Mouse (Mus musculus): ENCODE results near the gene Zfp692.
"Not testable (repeated sequence)": the region's sequence is repeated elsewhere in the genome, so short reads cannot be mapped to it uniquely, and the experiment has no call there.

Gene Zfp692

DNA sequence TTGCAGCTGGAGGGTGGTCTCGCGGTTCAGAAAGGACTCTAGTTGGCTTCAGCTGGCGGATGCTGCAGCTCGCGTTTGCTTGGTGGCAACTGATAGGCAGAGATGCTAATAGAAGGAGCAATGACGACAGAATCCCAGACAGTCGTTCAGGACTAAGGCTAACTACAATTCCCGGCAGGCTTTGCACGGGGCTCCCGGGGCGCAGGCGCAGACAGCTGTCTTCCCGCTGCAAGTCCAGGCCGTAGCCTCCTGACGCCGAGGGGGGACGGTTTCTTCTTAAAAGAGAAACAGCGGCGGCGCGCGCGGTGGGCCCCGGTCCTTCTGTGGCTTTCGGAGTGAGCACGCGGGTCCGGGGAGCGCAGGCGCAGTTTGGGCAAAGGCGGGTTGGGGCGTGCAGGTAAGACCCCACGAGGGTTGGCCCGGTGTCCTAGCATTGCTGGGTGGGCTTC is at the start of gene Zfp692:
TSS of gene Zfp692 (plus strand) at position 210 of the 449 bp plus-strand sequence.
- DNase-seq (ENCODE audit: low read depth, low spot score): peak; percentile 75

DNA sequence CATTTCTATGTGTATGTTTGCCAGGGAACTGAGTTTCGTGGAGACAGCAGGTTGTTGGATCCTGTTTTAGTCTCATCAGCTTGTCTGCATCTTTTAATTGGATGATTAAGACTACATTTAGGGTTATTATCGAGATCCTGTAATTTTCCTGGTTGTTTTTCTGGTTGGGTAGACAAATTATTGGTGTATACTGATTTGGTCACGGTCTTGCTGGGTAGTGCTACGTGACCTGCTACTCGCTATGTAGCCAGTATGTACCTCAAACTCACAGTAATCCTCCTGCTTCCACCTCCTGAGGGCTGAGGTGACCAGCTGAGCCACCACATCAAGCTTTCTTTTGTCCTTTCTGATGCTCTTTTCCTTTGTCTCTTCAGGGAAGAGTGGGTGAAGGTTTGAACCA is 49.1 kb upstream of the Zfp692 start:
- DNase-seq (ENCODE audit: low read depth, low spot score): no peak

DNA sequence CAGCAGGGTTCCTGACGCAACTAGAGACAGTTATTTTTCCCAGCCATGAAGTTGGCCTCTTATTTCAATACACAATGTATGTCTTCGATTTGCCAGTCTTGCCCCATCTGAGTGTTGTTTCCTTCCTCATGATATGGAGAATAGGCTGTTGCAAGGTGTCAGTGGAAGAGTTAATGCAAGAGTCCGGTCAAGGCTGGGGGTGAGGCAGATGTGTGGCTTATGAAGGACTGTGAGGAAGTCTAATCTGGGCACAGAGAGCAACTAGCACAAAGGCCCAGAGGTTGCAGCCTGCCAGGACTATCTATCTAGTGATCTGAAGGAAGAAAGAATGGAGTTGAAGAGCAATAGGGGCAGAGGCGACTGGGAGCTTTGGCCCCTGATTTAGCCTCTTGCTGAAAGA is 46.7 kb upstream of the Zfp692 start:
- DNase-seq (ENCODE audit: low read depth, low spot score): no peak

DNA sequence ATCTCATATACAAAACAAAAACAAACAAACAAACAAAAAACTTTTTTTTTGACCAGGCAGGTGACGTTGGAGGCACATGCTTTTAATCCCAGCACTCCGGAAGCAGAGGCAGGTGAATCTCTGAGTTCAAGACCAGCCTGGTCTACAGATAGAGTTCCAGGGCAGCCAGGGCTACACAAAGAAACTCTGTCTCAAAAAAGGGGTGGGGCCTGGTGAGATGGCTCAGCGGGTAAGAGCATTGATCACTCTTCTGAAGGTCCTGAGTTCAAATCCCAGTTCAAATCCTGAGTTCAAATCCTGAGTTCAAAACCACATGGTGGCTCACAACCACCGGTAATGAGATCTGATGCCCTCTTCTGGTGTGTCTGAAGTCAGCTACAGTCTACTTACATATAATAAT is 45.0 kb upstream of the Zfp692 start:
- DNase-seq (ENCODE audit: low read depth, low spot score): no peak

DNA sequence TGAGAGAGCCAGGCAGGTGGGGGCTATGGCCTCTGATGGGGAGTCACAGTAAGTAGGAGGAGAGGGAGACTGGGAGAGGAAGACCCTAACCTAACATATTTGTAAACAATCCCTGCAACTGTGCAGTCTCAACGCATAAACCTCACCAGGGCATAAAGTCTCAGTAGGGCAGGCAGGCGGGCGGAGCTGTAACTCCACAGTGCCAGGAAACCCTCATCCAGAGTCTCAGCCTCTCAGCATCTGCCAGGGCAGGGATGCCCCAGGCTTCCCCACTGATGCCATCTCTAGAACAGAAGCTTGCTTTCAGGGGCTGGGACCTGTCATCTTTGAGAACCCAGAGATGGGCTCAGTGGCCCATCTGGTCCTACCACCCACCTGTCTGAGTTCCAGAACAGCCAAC is 44.5 kb upstream of the Zfp692 start:
- DNase-seq (ENCODE audit: low read depth, low spot score): no peak

DNA sequence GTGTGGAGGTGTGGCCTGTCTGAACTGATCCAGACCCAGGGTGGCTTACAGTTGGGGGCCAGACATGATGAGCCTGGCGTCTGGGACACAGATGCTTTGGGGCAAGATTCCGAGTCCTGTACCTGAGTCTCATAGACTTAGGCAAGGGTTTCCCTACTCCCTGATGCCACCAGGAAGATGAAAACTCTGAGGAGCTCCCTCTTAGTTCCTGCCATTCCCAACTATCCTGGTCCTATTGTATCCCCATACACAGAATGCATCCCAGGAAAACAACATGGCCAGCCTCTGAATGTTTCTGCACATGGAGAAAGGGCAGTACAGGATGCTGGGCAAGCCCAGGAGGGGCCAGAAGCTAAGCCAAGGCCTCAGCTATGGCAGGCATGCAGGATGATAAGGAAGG is 43.4 kb upstream of the Zfp692 start:
- no peak for DNase-seq (ENCODE audit: low read depth, low spot score)

DNA sequence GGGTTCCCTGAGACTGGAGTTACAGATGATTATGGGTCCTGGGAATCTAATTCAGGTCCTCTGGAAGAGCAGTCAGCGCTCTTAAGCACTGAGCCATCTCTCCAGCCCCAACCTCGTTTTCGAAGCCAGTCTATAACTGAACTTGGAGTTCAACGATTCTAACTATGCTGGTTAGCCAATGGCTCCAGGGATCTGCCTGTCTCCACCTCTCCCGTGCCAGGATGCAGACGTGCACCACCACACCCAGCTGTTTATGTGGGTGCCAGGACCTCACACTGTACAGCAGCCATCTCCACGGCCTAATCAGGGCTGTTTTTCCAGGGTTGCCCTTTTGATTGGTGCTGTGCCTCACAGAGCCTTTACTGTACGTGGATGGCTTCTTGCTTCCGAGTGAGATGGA is 42.3 kb upstream of the Zfp692 start:
- DNase-seq (ENCODE audit: low read depth, low spot score): no peak

DNA sequence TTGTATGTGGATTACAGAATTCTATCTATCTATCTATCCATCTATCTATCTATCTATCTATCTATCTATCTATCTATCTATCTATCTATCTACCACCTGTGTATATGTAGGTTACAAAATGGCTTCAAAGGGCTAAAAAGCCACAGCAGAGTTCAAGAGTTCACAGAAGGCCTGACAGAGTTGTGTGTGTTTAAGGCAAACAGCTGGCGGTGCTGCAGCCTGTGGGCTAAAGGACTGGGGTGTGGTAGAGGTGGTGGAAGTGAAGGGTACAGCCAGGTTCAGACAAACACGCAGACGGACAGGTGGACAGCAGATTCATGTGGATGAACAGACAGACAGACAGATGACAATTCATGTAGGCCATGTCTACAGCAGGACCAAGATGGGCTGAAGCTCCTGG is 38.6 kb upstream of the Zfp692 start:
- no peak for DNase-seq (ENCODE audit: low read depth, low spot score)

DNA sequence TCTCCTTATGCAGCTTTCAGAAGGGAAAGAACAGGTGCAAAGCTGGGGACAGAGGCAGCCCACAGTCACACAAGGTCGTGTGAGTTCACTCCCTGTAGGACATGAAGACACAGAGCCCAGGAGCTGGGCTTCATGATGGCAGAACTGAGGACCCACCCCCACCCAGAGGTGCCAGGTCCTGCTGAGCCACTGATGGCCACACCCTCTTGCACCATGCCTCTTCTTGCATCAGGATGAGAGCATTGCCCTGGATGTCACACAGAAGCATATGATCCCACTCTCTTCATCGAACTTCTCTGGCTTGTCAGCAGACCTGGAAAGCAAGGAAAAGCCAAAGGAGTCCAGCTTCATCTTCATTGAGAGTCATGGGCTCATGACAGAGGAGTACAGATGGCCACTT is 32.3 kb upstream of the Zfp692 start, which contains the start of gene 4930438A08Rik:
TSS of gene 4930438A08Rik (plus strand) at position 228 of the 400 bp plus-strand sequence.
- DNase-seq (ENCODE audit: low read depth, low spot score): no peak

DNA sequence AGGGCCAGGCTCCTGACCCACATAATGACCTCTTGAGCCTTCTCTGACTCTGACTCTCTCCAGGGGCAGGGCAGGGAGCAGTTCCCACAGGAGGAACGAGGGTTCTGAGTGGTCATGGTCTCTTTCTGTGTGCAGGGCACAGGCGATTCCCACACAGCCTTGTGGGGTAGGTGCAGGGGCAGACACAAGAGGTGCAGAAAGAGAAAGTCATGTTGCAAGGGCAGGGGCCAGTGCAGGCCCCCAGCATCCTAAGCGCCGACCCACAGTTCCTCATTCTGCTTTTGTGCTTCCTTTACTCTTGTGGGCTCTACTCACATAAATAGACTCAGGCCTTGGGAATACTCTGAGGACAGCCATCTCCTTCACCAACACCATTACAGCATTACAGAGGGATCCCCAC is 31.1 kb upstream of the Zfp692 start:
- no peak for DNase-seq (ENCODE audit: low read depth, low spot score)

DNA sequence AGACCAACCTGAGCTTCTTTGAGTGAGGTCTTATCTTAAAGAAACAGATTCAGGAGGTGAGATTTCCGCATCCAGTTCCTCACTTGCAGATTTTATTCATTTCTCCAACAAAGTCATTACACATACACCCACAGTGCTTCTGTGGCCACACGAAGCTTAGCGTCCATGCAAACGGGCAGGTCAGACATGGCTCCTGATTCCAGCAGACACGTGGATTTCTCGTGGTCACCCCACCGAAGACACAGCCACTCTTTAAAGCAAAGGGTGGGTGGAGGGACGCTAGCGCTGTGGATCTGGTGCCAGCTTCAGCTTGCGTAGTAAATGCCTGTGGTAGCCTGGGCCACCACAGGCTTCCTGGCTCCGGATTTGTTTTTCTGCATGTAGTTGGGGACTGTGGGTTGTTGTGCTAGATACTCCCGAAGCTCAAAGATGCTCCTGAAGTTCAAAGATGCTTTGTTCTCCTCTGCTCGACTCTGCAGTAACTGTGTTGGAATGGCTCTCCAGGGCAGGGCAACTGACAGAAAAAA is 24.8 kb upstream of the Zfp692 start:
- DNase-seq (ENCODE audit: low read depth, low spot score): no peak

DNA sequence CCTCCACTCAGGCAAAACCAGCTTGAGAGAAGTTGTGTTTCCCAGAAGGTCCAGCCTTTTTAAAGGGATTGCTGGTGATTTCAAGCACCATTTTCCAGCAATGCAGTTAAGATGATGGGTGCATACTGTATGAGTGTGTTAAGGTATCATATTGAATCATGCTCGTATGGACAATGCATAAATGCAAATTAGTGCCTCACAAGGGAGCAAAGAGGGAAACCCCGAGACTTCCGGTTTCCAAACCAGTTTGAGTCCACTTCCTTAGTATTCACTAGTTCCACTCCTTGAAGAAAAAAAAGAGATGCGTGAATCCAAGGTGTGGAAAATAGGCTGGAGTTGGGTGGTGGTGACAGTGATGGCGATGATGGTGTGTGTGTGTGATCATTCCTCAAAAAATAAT is 24.4 kb upstream of the Zfp692 start:
- no peak for DNase-seq (ENCODE audit: low read depth, low spot score)

DNA sequence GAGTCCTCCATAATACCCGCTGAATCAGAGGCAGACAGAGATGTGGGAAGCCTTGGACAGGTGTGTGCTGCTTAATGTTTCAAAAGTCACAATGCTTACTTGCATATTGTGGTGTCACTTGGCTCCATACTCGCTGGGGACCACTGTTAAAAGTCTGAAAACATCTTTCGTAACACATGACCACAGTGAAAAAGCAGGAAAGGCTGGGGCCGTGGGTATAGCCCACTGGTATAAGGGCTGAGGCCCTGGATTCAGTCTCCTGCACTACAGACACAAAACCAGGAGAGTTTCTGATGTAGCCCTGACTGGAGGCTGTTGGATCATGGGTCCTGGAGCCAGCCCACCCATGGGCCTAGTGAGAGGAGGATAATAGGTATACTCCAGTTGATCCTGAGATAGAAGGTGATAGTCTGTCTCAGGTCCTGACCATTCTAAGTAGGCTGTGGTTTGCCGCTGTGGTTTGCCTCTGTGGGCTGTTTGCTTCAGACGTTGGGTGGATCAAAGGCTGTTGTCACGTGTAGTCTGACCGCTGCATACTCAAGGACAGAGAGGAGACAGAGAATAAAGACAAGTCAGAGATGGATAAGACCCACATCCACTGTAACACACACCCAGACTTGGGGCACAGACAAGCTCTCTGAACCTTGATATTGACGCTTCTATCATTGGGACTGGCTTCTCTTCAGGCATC is 16.7 kb upstream of the Zfp692 start:
- DNase-seq (ENCODE audit: low read depth, low spot score): no peak

DNA sequence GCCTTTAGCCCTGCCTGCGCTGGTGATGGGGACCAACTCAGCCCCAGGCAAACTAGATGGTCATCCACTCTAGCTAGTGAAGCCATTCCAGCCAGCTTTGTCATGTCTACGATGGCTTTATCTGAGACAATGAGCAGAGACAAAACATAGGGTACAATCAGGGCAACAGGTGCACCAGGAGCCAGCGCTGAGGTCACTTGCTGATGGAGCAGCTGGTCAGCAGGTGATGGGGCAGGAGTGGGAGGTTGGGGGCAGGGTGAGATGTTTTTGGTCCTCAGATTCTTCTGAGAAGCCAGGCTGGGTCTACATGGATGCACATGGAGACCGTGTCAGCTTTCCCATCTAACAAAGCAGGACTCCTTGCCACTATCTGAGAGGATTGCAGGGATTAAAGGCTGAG is 16.1 kb upstream of the Zfp692 start:
- no peak for DNase-seq (ENCODE audit: low read depth, low spot score)

DNA sequence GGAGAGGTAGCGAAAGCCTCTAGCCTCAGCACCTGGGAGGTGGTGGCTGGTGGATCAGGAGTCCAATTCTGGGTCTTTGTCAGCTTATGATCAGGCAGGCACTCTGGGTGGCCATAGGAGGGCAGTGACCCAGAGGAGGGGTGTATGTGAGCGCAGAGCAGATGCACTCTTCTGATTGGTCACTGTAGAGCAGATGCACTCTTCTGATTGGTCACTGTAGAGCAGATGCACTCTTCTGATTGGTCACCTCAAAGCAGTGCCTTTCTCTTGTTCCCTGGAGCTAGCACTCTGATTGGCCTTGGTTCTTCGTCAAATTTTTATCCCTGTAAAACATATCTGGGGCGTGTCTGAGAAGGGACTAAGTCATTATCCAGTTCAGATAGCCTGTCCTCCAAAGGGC is 14.1 kb upstream of the Zfp692 start:
- no peak for DNase-seq (ENCODE audit: low read depth, low spot score)

DNA sequence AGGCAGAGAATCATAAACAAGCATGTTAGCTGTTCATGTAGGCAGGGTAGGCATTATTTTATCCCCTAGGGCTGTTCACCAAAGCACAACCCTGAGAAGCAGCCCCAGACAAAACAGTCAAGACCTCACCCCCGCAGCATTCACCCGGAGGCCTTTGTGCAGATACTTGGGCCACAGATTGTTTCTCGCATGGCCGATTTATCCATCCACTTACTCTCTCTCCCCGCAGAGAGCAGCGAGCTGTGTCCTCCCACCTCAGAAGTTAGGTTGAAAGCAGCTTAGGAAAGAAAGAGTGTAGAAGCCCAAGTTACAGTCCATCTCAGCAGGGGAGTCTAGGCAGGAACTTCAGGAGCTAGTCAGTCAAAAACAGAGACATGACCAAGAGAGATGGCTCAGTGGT is 9.5 kb upstream of the Zfp692 start:
- no peak for DNase-seq (ENCODE audit: low read depth, low spot score)

DNA sequence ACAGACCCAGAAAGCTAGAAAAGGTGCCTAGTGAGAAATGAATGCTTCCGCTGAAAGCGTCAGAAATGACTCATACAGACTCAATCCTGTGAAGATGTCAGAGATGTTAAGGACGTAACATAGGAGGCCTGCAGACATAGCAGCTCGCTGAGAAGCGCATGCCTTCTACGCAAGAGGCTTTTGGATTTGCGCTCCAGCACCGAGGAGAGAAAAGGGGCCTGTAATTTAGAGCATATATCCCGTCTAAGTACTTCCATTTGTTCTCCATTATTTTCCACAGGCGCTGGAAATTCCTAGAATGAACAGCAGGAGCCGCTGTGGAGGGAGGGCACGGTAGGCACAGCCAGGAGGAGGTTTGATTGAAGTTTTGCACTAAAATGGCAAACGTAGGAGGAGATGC is 5.8 kb upstream of the Zfp692 start:
- peak; percentile 53 for DNase-seq (ENCODE audit: low read depth, low spot score)

DNA sequence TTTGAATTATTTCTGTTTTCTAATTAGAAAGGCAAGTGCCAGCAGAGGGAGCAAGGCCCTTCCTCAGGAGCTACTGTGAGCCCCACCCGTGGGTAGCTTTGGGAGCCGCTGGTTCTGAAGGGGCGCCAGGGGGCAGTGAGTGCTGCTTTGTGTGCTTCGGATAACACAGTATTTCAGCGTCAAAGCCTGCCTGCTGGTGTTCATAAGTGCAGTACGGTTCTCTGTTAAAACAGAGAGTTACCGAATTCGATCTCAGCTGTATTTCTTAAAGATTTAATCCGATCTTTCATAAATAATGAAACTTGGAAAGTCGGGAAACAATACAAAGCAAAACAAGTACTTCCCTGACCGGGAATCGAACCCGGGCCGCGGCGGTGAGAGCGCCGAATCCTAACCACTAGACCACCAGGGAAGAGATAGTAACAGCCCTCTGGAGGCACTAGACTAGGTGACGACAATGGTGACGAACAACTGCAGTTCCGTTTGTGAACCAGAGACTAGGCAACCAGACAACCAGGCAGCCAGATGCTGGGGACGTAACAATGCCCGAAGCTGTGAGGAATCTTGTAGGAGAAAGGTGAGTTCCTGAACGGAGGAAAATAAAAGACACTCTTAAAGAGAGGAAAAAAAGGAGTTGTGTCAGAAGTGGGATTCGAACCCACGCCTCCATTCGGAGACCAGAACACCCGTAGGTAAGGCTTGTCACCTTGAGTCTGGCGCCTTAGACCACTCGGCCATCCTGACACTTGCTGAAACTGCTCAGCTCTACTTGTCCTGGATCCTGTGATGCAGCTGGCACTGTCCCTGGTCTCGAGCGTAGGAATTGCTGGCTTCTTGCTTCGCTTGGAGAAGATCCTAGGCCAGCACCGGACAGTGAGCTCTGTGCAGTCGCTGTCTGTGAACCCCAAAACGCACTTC is 4.8 kb upstream of the Zfp692 start:
- DNase-seq (ENCODE audit: low read depth, low spot score): peak; percentile 91

DNA sequence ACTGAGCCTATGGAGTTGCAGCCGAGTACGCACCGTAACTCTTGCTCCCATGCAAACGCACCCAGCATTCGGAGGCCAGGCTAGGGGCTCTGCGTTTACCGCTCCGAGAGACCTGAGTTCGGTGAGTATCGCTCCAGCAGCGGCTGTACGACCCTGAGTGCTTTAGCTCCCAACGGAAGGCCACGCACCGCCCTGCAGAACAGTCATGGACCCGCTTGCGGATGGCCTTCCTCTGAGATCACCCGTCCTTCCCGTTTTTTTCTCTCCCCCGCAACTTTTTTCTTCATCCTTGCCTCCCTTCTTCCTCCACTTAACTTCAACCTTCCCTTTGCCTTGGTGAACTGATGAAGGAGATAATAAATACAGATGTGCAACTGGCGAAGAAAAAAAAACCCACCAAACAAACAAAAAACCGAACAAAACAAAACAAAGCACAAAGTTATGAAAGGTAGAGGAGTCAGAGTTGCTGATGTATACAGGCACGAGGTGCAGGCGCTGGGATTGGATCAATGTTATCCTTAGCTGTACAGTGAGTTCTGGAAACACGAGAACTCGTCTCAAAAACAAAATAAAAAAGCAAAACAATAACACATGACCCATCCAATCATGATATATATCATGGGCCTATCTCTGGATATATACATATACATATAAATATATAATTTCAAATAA is 4.0 kb upstream of the Zfp692 start:
- no peak for DNase-seq (ENCODE audit: low read depth, low spot score)

DNA sequence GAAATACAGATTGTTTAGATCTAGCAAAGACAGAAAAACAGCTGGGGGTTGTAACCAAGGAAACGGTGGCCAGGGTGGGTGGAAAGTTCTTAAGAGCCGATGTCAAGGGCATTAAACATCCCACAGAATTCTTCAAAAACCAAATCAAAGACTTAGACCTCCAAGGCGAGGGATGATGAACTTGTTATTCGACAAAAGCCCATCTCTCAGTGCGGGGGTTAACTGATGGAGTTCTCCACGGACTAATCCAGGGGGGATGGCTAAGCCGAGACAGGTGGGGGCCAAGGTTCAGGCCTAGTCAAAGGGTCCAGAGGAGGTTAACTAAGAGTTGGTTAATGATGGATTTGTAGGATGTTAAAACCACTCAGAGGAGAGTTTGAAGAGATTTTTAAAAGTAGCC is 3.3 kb upstream of the Zfp692 start:
- DNase-seq (ENCODE audit: low read depth, low spot score): no peak

DNA sequence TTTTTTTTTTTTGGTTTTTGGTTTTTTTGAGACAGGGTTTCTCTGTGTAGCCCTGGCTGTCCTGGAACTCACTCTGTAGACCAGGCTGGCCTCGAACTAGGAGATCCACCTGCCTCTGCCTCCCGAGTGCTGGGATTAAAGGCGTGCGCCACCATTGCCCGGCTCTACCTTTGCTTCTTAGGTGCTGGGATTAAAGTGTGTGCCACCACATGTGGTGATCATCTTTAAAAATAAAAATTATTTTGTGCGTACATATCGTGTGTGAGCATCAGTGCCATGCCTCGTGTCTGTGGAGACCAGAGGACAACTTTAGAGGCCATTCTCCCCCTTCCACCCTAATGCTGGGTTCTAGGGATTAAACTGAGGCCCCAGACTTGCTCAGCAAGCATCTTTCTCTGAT is 1.6 kb upstream of the Zfp692 start:
- not testable (repeated sequence) for DNase-seq (ENCODE audit: low read depth, low spot score)

DNA sequence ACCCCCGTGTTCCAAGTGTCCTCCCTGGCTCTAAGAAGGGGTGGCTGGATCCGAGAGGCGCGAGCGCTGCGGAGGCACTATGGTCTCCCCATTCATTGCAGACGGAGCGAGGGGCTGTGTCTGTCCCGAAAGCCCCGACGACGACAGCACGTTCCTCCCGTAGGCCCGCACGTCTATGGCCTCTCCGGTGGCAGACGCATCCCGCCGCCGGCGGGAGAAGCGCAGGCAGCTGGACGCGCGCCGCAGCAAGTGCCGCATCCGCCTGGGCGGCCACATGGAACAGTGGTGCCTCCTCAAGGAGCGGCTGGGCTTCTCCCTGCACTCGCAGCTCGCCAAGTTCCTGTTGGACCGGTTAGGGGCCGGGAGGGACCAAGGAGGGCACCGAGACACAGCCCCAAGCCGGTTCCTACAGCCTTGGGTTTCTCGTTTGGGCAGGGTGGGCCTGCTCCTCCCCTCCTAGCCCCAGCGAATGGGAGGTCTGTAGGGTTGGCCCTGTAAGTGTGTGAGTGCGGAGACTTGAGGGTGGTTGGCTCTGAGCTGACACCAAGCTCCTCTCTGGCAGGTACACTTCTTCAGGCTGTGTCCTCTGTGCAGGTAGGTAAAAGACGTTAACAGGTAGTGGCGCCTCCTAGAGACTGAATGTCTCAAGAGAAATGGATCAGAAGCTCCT is 677 bp downstream of the Zfp692 start:
- no peak for DNase-seq (ENCODE audit: low read depth, low spot score)
